8 mouse cellular contexts compared by ENCODE assay signal in the genomic region with DNA sequence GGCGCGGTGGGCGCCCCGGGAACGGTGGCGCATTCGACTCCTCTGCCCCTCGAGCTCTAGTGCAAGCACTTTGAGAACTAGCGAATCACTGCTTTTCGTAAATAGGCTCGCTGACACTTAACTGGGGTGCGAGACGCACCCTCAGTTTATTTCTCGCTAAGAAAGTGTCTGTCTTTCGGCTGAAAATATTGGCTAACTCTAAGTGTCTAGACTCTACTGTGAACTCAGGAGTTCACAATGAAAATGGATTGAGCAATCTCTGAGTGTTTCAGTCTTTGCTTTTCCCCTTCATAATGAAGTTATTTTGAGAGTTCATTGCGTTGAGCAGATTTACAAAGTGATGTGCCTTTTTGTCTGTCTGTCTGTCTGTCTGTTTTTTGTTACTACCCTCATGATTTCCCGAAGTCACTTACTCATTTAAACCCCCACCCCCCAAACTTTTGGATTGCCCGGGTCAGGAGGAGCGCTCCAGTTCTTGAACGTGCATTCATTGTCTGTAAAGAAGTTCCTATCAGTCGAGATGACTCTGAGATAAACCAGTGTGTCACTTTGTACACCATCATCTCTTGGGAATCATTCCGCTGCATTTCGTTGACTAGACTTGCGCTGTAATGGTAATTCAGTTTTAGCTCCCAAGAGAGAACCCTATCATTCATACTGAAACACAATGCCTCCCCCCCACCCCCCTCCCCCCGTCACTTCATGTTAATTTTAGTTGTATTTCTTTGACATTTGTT. TPM values are rescaled to one million over a fixed set of nuclear protein-coding genes. Genes with fewer than 3 reads are reported as not detected.
DNase-seq lines count a peak whose midpoint lies in the region; ATAC-seq and TF ChIP-seq lines count a peak whose summit lies in the region.

No protein-coding gene starts in this region.

- H3K4me1 ChIP-seq in heart, embryonic 14.5 days (ENCODE audit: control insufficient read depth in 2 of 2, insufficient read depth in 2 of 2, low read length in 2 of 2): peaks cover 4 to 41% of the 10 kb centered on the region in 2 experiments; a peak in 3 of 4 replicates
- H3K4me1 ChIP-seq in heart, postnatal 0 days (ENCODE audit: control insufficient read depth, insufficient read depth): peaks cover 25% of the 10 kb centered on the region

- WGBS in heart, embryonic 14.5 days: under 1% methylated on average over 25 of the region's 25 CpGs
- WGBS in heart, postnatal 0 days: under 1% methylated on average over 25 of the region's 25 CpGs

- ATAC-seq in heart, embryonic 14.5 days (ENCODE audit: insufficient number of reproducible peaks, insufficient read depth, low FRiP score, low read depth): no peak
- no peak for ATAC-seq in heart, postnatal 0 days (ENCODE audit: insufficient read depth, low read depth)
- ATAC-seq in megakaryocyte, adult 5-6 weeks (ENCODE audit: poor library complexity, severe bottlenecking): peak; percentile 6; the same call in 1 of the 2 replicates

- no peak for TF ChIP-seq EP300 in heart, postnatal 0 days (IDR thresholded peaks at IDR 0.05; ENCODE audit: low read depth)

- intact Hi-C loops in heart, postnatal 25 days (cut with DNase I): loop anchor here (5.0 kb wide), 2 partner anchors 66 to 84 kb away; no protein-coding TSS in a partner anchor
- intact Hi-C loops in left cerebral cortex, postnatal 25 days (cut with DNase I): no loop called here

- H3K9ac ChIP-seq in heart, embryonic 14.5 days (ENCODE audit: low read length): peak overlapping the region; percentile 97
- H3K9ac ChIP-seq in heart, postnatal 0 days (replicated peaks; ENCODE audit: low read depth, low read length): peak overlapping the region; percentile 94

- H3K27ac ChIP-seq in heart, embryonic 14.5 days (replicated peaks in 1 of 2; ENCODE audit: control insufficient read depth in 1 of 2, insufficient read depth in 1 of 2, low read depth in 2 of 2, low read length in 2 of 2): peak overlapping the region; percentile 99
- H3K27ac ChIP-seq in heart, postnatal 0 days (ENCODE audit: low read depth): peak overlapping the region; percentile 99

- DNase-seq in heart, postnatal 25 days (ENCODE audit: low spot score): no peak
- peak; percentile 52 for DNase-seq in NIH3T3 (ENCODE audit: low read depth)
- DNase-seq in heart, postnatal 0 days (ENCODE audit: low spot score): peak; percentile 30
- no peak for DNase-seq in ovary, postnatal 10 days (ENCODE audit: low spot score)
- no peak for DNase-seq in left cerebral cortex, adult 9 months (ENCODE audit: low spot score in 2 of 2)
- DNase-seq in left cerebral cortex, postnatal 25 days (ENCODE audit: low spot score in 2 of 2): no peak

- no peaks in the 10 kb centered on the region for H3K36me3 ChIP-seq in heart, embryonic 14.5 days (ENCODE audit: control insufficient read depth, insufficient read depth, low read length)
- no peaks in the 10 kb centered on the region for H3K36me3 ChIP-seq in heart, postnatal 0 days (replicated peaks; ENCODE audit: control insufficient read depth, insufficient read depth, low read length)

- H3K4me3 ChIP-seq in heart, embryonic 14.5 days (ENCODE audit: control insufficient read depth in 1 of 2, insufficient read depth in 1 of 2, low read depth in 1 of 2, low read length in 2 of 2): peak overlapping the region; percentile 89 to 97
- H3K4me3 ChIP-seq in heart, postnatal 0 days (ENCODE audit: low read depth, low read length): peak overlapping the region; percentile 94

- TF ChIP-seq CTCF in heart, postnatal 0 days (IDR thresholded peaks at IDR 0.05; ENCODE audit: low read depth): no peak

- no peaks in the 10 kb centered on the region for H3K27me3 ChIP-seq in heart, embryonic 14.5 days (ENCODE audit: control insufficient read depth, insufficient read depth, low read length)
- no peaks in the 10 kb centered on the region for H3K27me3 ChIP-seq in heart, postnatal 0 days (ENCODE audit: control insufficient read depth, insufficient read depth, low read length)

- peak overlapping the region; percentile 86 for H3K4me2 ChIP-seq in heart, embryonic 14.5 days (ENCODE audit: low read length)
- H3K4me2 ChIP-seq in heart, postnatal 0 days (ENCODE audit: low read depth, low read length): peak overlapping the region; percentile 61

- H3K9me3 ChIP-seq in heart, embryonic 14.5 days (ENCODE audit: control insufficient read depth, low read length): no peaks in the 10 kb centered on the region
- no peaks in the 10 kb centered on the region; the same call in 1 of the 2 replicates for H3K9me3 ChIP-seq in heart, postnatal 0 days (replicated peaks; ENCODE audit: control insufficient read depth, low read length)

RNA-seq across cellular contexts. Expression of gene Akap13, which starts 1.0 kb away (rescaled TPM):
- polyA plus RNA-seq in heart, embryonic 14.5 days (2014; fragmentation: Nextera tagmentation; extraction: Ambion mirVana): 54.9 and 69.5 TPM in 2 replicates
- total RNA-seq in heart, postnatal 25 days (2021): 10 to 100 TPM; 61.0 to 79.5 TPM
- 80.1 and 113 TPM in 2 replicates for total RNA-seq in heart, postnatal 0 days (2014; rRNA removed; ENCODE audit: low replicate concordance)
- 29.8 and 34.2 TPM in 2 replicates for polyA plus RNA-seq in heart, postnatal 0 days (2015; fragmentation: Nextera tagmentation; extraction: Ambion mirVana)
- total RNA-seq in megakaryocyte, adult 5-6 weeks (2015): 114 TPM in 2 replicates
- 266 and 324 TPM in 2 replicates for total RNA-seq in megakaryocyte, adult 5-6 weeks (2017)
- 10 to 100 TPM; 23.1 to 24.3 TPM for total RNA-seq in left cerebral cortex, postnatal 25 days (2021)

Comparison
In these comparisons a context has a peak if more than half of its experiments do, and no peak if none do; other contexts are left out.
1. DNase-seq: peak in NIH3T3 (single experiment) and heart, postnatal 0 days (single experiment); none in heart, postnatal 25 days (single experiment), ovary, postnatal 10 days (single experiment), left cerebral cortex, adult 9 months (0 of 2) and left cerebral cortex, postnatal 25 days (0 of 2).